Mouse (Mus musculus) liver, adult 2 months (tissue): ENCODE results near the gene Kank4.

Experiments
- CTCF ChIP-seq: fragments of 200-500 bp; IDR thresholded peaks from 2 replicates; pipeline ENCODE4 v1.5.1; 2011; ENCODE audit warnings: low read depth, low read length, control low read depth
- POLR2A ChIP-seq: fragments of 200-500 bp; IDR thresholded peaks from 2 replicates; pipeline ENCODE4 v1.6.1; 2011; ENCODE audit warnings: low read length, control low read depth; ENCODE audit not compliant: insufficient read depth; ENCODE audit errors: extremely low read depth

GRCm38 (mm10) chr4:98722454-98722853 is 94.9 kb downstream of the Kank4 start:
- TF ChIP-seq POLR2A: no peak
- peak; percentile 92 for TF ChIP-seq CTCF
